Mouse (Mus musculus): ENCODE data around the gene Cdc25a. TPM values are rescaled to one million over a fixed set of nuclear protein-coding genes. Genes with fewer than 3 reads are reported as not detected.

Gene Cdc25a
- 17.8 and 18.4 TPM in 2 replicates for polyA plus RNA-seq (2015; fragmentation: Nextera tagmentation; extraction: Ambion mirVana)

DNA sequence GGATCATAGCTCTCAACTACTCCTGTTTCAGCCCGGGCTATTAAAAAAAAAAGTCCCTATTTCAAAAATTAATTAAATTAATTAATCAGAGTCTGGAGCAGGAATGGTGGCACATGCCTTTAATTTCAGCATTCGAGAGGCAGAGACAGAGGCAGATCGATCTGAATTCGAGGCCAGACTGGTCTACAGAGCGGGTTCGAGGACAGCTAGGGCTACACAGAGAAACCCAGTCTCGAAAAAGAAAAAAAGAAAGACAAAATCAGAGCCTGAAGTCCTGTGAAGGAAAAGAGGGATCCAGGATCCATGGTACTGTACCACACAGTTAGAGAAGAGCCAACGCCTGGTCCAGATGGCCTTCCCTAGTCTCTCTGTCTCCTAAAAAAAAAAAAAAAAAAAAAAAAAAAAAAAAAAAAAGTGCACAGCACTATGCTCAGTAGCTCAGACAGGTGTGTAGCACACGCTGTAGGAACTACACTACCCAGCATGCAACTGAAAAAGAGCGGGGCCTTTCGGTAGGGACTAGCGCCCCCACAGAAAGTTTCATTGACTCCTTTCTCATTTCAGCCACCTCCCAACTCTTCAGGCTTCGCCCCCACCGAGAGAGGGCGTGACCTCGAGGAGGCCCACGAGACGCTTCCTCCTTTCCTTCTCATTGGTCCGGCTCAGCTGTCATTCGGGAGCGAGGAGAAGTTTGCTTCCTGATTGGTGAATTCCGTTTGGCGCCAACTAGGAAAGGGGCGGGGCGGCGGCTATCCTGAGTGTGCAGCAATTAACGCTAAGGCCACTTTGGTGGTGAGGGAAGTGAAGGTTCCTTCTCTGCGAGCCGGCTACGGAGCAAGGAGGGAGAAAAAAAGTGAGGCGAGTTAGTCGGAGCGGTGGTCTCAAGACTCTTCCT is at the start of gene Cdc25a:
Gene Cdc25a, plus strand, starts transcription at position 783 of the 895 bp plus-strand sequence.
- H3K36me3 ChIP-seq (ENCODE audit: control insufficient read depth, insufficient read depth, low read length) = peaks cover 2% of the 10 kb centered on the region; the same call in 1 of the 2 replicates
- peak; percentile 93 for ATAC-seq (ENCODE audit: low FRiP score, low TSS enrichment)

DNA sequence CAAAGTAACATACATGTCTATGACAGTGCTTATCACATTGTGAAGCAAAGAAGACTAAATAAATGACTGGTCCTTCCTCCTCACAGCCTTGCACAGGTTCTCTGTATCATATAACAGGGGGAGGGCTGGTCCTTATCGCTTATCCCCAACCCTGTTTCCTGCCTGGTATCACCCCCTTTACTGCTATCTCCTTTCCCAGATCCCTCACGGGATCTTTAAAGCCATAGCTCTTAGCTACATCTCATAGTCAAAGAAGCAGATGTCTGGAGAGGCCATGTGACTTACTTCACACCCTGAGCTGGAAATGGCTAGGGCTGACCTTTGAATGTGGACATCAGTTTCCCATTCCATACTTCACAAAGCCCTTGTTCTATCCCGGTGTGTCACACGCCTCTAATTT is 49.6 kb upstream of the Cdc25a start:
- Histone ChIP-seq H3K27me3 (ENCODE audit: control insufficient read depth, insufficient read depth, low read length) (no peaks in the 10 kb centered on the region), H3K4me1 (replicated peaks; ENCODE audit: control insufficient read depth, insufficient read depth) (no peaks in the 10 kb centered on the region), H3K9me3 (ENCODE audit: control insufficient read depth, low read length) (no peaks in the 10 kb centered on the region), H3K4me2 (replicated peaks; ENCODE audit: low read depth) (no peak overlapping the region), H3K36me3 (ENCODE audit: control insufficient read depth, insufficient read depth, low read length) (no peaks in the 10 kb centered on the region), H3K9ac (ENCODE audit: low read length) (no peak overlapping the region), H3K27ac (replicated peaks) (no peak overlapping the region), H3K4me3 (ENCODE audit: low read depth, low read length) (no peak overlapping the region)
- 57% methylated on average over 4 of the region's 4 CpGs for WGBS
- ATAC-seq (ENCODE audit: low FRiP score, low TSS enrichment) (no peak), DNase-seq (ENCODE audit: low spot score) (no peak)
- no peak for TF ChIP-seq EP300 (optimal IDR thresholded peaks at IDR 0.05)
- TF ChIP-seq CTCF (IDR thresholded peaks at IDR 0.05; ENCODE audit: low read depth) = no peak

More for the DNA sequence above, at the start of gene Cdc25a:
- Histone ChIP-seq H3K27me3 (ENCODE audit: control insufficient read depth, insufficient read depth, low read length) (no peaks in the 10 kb centered on the region), H3K9ac (ENCODE audit: low read length) (peak within 1 kb of the TSS; percentile 92), H3K4me3 (ENCODE audit: low read depth, low read length) (peak within 1 kb of the TSS; percentile 90), H3K9me3 (ENCODE audit: control insufficient read depth, low read length) (no peaks in the 10 kb centered on the region), H3K4me2 (replicated peaks; ENCODE audit: low read depth) (peak within 1 kb of the TSS; percentile 88), H3K27ac (replicated peaks) (peak within 1 kb of the TSS; percentile 94), H3K4me1 (replicated peaks; ENCODE audit: control insufficient read depth, insufficient read depth) (no peaks in the 10 kb centered on the region; the same call in 1 of the 2 replicates)
- TF ChIP-seq CTCF (IDR thresholded peaks at IDR 0.05; ENCODE audit: low read depth) (peak; percentile 76), EP300 (optimal IDR thresholded peaks at IDR 0.05) (no peak)
- WGBS = 6% methylated on average over 33 of the region's 33 CpGs
- peak; percentile 98 for DNase-seq (ENCODE audit: low spot score)

DNA sequence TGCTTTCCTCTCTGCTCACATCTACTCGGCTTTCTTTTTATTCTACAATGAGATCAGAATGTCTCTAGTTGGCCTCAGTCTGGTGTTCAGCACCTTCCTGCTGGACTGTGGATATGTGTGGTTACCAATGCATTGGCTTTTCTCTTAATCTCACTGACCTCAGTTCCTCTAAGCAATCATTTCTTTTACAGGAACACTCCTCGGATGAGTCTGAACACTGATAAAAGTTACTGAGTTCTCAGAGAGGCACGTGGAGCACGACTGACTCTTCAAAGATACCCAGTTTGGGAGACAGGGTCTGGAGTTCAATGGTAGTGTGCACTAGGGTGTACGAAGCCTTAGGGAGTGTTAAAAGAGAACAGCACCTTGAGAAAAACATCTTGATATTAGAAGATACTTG is 49.2 kb upstream of the Cdc25a start:
- DNase-seq (ENCODE audit: low spot score) (no peak), ATAC-seq (ENCODE audit: low FRiP score, low TSS enrichment) (no peak)
- H3K9ac ChIP-seq (ENCODE audit: low read length) = no peak overlapping the region
- no peaks in the 10 kb centered on the region for H3K36me3 ChIP-seq (ENCODE audit: control insufficient read depth, insufficient read depth, low read length)
- H3K27me3 ChIP-seq (ENCODE audit: control insufficient read depth, insufficient read depth, low read length) = no peaks in the 10 kb centered on the region
- no peaks in the 10 kb centered on the region for H3K4me1 ChIP-seq (replicated peaks; ENCODE audit: control insufficient read depth, insufficient read depth)
- no peak overlapping the region for H3K27ac ChIP-seq (replicated peaks)
- TF ChIP-seq EP300 (optimal IDR thresholded peaks at IDR 0.05) = no peak
- no peak for TF ChIP-seq CTCF (IDR thresholded peaks at IDR 0.05; ENCODE audit: low read depth)
- H3K4me3 ChIP-seq (ENCODE audit: low read depth, low read length) = no peak overlapping the region
- H3K9me3 ChIP-seq (ENCODE audit: control insufficient read depth, low read length) = no peaks in the 10 kb centered on the region
- 67% methylated on average over 5 of the region's 5 CpGs for WGBS
- no peak overlapping the region for H3K4me2 ChIP-seq (replicated peaks; ENCODE audit: low read depth)

DNA sequence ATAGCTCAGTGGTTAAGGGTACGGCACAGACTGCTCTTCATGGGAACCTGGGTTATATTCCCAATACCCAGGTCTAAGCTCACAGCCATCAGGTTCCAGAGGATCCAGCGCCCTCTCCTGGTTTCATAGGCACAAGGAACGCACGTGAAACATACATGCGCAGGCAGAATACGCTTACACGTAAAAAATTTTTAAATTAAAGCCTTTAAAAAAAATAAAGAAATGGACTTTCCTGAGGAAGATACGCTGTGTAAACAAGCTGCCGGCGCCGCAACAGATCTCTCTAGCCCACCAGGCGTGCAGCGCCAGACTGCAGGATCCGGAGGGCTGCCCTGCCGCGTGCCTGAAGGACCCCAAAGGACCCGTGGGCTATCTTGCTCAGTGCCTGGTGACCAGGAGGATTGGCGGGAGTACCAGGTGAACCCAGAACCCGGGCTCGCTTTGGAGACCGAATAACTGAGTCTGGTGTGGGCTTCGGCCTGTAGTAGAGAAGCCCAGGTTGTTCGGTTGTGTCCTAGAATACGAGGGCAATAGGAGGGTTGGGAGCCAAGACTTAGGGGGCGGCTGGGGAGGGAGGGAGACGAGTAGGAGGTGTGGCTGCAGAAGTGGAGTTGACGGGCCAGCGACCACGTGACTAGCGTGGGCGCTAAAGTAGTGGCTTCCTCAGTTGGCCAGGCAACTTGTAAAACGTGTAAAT is 42.8 kb upstream of the Cdc25a start, which contains the start of gene Nme6:
Gene Nme6, plus strand, starts transcription at position 359 of the 697 bp plus-strand sequence.
- Histone ChIP-seq H3K27me3 (ENCODE audit: control insufficient read depth, insufficient read depth, low read length) (no peaks in the 10 kb centered on the region), H3K4me2 (replicated peaks; ENCODE audit: low read depth) (peak within 1 kb of the TSS; percentile 91), H3K4me1 (replicated peaks; ENCODE audit: control insufficient read depth, insufficient read depth) (no peaks in the 10 kb centered on the region), H3K9ac (ENCODE audit: low read length) (peak within 1 kb of the TSS; percentile 71), H3K9me3 (ENCODE audit: control insufficient read depth, low read length) (no peaks in the 10 kb centered on the region), H3K36me3 (ENCODE audit: control insufficient read depth, insufficient read depth, low read length) (no peaks in the 10 kb centered on the region), H3K27ac (replicated peaks) (peak within 1 kb of the TSS; percentile 50), H3K4me3 (ENCODE audit: low read depth, low read length) (peak within 1 kb of the TSS; percentile 66)
- under 1% methylated on average over 32 of the region's 32 CpGs for WGBS
- DNase-seq (ENCODE audit: low spot score) (peak; percentile 91), ATAC-seq (ENCODE audit: low FRiP score, low TSS enrichment) (peak; percentile 98)
- TF ChIP-seq EP300 (optimal IDR thresholded peaks at IDR 0.05) = peak; percentile 93
- peak; percentile 86 for TF ChIP-seq CTCF (IDR thresholded peaks at IDR 0.05; ENCODE audit: low read depth)

DNA sequence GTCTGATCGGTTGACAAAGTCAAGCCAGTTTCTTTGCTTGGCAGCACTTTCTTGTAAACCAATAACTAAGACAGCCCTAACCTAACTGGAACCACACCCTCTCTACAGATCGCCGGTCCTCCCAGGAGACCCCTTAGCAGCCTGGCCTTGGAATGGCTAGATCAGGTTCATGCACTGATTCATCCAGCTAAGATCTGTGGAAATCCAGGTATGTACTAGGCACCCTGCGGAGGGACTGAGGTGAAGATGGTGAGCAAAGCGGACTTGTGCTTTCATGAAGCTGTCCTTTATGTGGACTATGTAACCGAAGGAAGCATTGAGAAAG is 42.3 kb upstream of the Cdc25a start:
- Histone ChIP-seq H3K27me3 (ENCODE audit: control insufficient read depth, insufficient read depth, low read length) (no peaks in the 10 kb centered on the region), H3K4me2 (replicated peaks; ENCODE audit: low read depth) (peak overlapping the region; percentile 91), H3K4me1 (replicated peaks; ENCODE audit: control insufficient read depth, insufficient read depth) (no peaks in the 10 kb centered on the region), H3K4me3 (ENCODE audit: low read depth, low read length) (peak overlapping the region; percentile 66), H3K27ac (replicated peaks) (peak overlapping the region; percentile 50; the same call in 1 of the 2 replicates), H3K36me3 (ENCODE audit: control insufficient read depth, insufficient read depth, low read length) (no peaks in the 10 kb centered on the region), H3K9ac (ENCODE audit: low read length) (peak overlapping the region; percentile 71), H3K9me3 (ENCODE audit: control insufficient read depth, low read length) (no peaks in the 10 kb centered on the region)
- WGBS = 7% methylated on average over 6 of the region's 6 CpGs
- ATAC-seq (ENCODE audit: low FRiP score, low TSS enrichment) (peak; percentile 36), DNase-seq (ENCODE audit: low spot score) (no peak)
- TF ChIP-seq EP300 (optimal IDR thresholded peaks at IDR 0.05) (no peak), CTCF (IDR thresholded peaks at IDR 0.05; ENCODE audit: low read depth) (no peak)
